Mouse (Mus musculus): ENCODE data around the gene Stambpl1.
"Not testable (repeated sequence)": the region's sequence is repeated elsewhere in the genome, so short reads cannot be mapped to it uniquely, and the experiment has no call there.

The Stambpl1 gene

DNA sequence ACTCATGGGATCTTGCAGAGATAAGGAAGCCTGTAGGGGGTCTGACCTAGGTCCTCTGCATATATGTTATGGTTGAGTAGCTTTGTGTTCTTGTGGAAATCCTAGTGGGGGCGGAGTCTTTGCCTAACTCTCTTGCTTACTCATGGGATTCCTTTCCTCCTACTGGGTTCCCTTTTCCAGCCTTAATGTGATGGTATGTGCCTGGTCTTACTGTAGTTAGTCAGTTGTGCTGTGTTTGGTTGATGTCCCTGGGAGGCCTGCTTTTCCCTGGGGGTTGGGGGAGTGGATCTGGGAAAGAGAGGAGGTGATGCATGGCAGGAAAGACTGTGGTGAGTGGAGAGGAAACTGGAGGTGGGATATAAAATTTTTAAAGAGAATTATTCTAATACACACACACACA is 6.0 kb downstream of the Stambpl1 start:
- DNase-seq (ENCODE audit: low spot score in 2 of 2), result no peak

DNA sequence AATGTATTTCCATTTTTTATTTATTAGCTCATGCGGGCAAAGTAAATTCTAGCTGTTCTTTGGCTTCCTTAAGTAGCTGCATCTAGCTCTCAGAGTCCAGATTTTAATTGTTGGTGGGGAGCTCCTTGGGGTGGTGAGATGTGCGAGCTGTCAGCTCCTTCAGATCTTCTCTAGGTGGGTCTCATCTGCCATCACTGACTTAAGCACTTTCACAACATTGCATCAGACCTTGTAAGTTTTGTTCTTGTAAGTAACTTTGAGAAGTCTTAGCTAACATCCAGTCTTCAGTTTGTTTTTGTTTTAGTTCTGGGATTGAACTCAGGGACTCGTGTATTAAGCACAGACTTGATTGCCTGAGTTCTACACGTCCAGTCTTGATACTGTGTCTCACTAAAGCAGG is 6.9 kb downstream of the Stambpl1 start:
- DNase-seq (ENCODE audit: low spot score in 2 of 2), result no peak

DNA sequence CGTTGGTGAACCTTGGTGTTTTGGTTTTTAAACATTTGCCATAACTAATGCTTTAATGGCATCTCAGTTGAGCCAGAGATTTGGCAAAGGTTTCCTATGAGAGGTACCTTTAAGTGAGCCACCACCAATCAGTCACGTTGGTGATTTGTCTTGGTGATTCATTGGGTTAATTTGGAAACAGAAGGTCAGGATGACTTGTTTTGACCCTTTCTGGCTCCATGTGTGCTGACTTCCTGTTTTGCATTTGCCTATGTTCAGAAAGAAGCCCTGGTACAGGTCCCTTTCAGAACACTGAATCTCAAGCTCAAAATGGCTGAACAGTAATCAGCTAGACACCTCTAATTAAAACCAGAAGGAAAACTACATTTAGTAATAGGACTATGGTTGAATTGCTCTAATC is 7.5 kb downstream of the Stambpl1 start:
- no peak for DNase-seq (ENCODE audit: low spot score in 2 of 2)

DNA sequence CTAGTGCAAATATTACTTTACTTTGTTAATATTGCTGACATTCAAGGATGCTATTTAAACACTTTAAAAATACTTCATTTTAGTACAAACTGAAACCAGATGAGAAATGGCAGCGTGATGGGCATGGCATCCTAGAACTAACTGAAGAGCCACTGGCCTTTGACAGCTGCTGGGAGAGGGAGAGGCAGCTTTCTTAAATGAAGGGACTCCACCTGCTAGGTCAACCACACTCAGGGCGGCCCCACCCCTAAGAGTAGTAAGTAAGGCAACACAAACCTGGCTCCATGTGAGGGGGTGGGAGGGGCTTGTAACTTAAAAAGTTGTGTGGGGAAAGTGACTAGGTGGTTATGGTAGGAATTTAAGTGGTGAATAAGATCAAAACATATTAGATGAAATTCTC is 10.6 kb downstream of the Stambpl1 start:
- DNase-seq (ENCODE audit: low spot score in 2 of 2), result no peak

DNA sequence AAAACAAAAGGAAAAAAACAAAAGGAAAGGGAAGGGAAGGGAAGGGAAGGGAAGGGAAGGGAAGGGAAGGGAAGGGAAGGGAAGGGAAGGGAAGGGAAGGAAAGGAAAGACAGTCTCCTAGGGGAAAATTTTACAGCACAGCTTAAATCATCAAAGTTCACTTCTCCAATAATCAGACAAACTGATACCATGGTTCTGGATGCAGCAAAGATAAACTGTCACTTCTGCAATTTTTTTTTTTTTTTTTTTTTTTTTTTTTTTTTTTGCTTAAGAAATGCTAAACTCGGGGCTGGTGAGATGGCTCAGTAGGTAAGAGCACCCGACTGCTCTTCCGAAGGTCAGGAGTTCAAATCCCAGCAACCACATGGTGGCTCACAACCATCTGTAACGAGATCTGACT is 14.1 kb downstream of the Stambpl1 start:
- DNase-seq (ENCODE audit: low spot score in 2 of 2), result not testable (repeated sequence)

DNA sequence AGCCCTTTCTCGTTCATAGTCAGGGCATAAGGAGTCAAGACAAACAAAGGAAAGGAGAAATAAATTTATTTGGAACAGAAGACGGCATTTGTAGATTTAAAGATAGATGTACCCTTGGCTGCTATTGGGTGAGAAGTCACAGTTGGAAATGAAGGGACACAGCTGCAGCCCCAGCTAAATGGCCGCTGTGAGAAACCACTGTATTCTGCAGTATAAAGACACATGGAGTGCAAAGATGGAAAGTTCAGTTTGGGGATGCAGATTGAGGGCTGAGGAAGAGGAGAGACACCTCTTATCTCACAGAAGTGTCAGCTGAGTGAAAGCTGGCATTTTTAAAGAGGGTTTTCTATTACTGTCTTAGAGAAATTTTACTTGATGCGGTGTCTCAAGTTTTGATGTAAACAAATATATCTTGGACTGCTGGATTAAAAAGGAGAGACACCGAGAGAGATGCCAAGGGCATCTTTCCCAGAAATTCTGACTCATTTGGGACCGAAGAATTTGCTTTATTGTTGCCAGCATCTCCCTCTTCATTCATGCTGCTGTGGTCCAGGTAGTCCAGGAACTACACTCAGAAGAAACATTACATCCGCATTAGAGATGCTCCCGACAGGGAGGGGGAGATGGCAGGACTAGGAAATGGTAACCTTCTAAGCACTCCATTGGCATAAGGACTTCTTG is 14.9 kb downstream of the Stambpl1 start:
- DNase-seq (ENCODE audit: low spot score in 2 of 2), result no peak

DNA sequence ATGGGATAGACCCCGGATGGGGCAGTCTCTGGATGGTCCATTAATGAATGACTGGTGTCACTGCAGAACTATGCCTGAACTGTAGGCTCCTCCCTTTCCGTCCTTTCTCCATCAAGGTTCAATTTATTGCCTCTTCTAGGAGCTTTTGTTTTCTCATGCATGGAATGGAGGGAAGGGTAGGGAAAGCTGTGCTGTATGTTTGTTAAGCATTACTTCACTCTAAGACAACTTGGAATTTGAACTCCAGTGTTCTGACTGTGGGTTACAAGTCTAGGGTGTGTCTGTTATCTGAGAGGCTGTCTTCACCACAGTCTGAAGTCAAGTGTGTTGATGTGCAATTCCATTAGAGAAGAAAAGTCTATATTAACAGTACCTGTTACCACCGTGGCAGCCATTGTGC is 17.0 kb downstream of the Stambpl1 start:
- DNase-seq (ENCODE audit: low spot score in 2 of 2), result no peak

DNA sequence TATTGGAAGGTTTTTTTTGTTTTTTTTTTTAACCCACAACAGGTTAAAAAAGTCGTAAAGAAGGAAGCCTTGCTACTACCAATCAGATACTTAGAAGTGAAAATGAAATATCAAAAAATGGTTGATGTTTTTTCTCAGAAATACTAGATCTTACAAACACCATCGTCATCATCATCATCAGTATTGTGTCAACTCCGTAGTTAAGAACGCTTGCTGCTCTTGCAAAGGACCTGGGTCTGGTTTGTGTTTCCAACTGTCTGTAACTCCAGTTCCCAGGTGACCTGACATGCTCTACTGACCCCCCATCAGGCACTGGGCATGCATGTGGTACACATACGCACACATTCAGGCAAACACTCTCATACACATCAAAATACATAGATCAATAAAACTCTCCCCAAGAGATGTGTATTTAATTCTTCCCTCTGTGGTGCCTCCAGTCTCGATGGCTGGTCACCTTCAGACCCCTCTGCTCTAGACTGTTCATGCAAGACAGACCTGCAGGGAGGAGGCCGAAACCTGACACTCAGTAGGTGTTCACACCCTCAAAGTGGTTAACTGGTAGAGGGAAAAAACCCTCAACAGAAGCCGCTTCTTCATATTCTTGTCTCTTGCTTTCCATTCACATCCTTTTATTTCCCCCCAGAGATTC is 18.0 kb downstream of the Stambpl1 start:
- no peak for DNase-seq (ENCODE audit: low spot score in 2 of 2)

DNA sequence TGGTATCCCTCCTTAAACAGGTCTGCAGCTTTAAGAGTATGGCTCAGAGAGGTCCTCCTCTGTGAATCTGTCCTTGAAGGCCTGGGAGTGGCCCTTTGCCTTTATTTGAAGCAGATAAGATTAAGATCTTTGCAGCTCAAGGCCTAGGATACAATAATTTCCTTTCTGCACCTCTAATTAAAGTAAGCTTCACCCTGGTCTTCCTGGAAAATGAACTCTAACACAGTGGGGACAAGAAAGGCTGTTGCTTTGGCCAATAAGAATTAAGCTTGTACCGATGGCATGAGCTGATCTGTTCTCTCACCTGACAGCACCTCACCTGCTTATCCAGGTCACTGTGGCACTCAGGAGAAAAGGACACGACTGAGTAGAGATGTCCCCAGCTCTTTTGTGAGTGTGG is 18.8 kb downstream of the Stambpl1 start:
- no peak for DNase-seq (ENCODE audit: low spot score in 2 of 2)

DNA sequence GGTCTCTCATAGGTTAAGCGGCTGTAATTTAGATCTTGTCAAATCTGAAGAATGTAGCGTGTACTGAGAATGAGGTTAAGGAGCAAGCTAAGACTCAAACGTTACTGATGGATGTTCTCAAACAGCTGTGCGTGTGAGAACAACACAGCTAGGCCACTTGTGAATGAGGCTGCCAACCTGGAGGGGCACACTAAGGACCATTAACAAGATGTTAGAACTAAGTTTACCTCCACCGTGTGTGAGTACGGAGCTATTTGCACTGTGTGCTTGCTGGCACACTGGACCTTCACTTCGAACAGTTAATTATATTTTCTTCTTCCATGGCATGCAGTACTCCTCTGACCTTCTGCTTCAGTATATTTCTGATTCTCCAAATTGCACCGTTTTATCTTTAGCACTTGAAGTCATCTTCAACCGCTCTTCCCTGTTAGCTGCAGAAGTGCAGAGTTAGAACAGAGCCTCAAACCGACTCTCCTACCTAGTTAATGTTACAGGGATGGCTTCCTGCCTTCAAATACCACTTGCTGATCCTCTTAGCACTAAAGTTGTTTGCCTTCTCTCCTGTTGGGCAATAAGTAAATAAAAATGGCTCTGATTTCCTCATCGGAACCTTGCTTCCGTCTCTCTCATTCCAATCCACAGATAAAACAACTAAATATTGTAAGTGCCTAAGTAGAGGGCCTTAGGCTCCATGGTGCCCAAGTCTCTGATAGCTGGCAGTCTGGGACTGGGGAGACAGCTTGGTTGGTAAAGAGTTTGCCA is 20.6 kb downstream of the Stambpl1 start:
- no peak for DNase-seq (ENCODE audit: low spot score in 2 of 2)

DNA sequence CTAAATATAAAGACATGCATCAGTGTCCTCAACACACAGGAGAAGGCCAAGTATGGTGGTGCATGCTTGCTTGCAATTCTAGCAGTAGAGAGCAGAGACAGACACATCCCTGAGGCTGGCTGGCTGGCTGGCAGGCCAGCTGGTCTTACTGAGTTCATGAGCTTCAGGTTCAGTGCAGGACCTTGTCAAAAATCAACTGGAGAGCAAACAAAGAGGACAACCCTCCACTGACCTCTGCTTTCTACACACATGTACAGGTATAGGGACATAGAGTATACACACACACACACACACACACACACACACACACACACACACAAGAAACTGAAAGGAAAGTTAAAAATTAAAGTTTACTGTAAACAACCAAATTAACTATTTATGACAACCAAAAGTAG is 21.2 kb downstream of the Stambpl1 start:
- DNase-seq (ENCODE audit: low spot score in 2 of 2), result no peak

DNA sequence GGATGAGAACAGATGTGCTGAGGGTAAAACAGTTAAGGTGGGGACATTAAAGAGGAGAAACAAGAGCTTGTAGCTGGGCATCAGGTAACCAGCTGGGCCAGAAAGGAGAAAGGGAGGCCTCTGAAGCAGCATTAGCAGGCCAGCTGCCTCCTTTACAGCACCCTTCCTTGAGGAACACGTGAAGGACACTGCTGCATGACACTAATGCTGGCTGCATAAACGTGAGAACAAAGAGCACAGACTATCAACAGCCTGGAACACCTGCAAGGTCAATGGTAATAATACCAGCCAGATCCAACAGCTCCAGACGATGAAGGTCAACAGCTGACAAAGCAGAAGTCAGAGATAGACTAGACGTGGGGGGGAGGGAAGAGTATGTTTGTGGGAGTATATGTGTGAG is 22.1 kb downstream of the Stambpl1 start:
- DNase-seq (ENCODE audit: low spot score in 2 of 2), result no peak

DNA sequence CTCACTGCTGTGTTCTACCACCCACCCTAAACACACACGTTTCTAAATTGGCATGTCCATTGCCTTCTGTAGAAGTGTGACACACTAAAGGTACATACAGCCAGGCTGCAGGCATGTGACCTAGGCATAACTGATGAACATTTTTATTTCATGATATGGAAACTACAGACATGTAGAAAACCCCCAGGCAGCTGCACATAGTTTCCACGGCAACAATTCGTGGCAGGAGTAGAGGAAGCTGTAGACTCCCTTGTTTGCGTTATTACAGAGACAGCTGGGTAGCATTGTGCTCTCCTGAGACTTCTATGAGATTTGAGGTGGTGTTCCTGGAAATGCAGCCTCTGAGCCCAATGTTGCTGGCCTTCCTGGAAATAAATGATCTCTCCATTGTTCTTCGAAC is 24.9 kb downstream of the Stambpl1 start:
- peak; percentile 65 to 70 for DNase-seq (ENCODE audit: low spot score in 2 of 2)

DNA sequence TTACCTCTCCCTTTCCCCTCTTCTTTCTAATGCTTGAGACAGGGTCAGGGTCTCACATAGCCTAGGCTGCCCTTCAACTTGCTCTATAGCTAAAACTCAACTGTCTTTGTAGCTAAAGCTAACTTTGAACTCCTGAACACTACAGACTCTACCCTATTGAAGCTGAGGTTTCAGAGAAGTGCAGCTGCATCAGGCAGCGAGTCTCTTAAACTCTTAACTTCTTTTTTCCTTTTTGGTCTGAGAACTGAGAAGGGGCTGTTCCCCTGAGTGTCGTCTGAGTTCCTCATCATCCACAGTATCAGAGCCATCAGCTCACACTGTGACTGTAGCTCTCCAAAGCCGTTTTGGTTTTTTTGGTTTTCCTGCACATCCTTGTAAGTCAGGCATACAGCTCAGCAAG is 25.7 kb downstream of the Stambpl1 start:
- DNase-seq (ENCODE audit: low spot score in 2 of 2), result peak; percentile 39 to 49

DNA sequence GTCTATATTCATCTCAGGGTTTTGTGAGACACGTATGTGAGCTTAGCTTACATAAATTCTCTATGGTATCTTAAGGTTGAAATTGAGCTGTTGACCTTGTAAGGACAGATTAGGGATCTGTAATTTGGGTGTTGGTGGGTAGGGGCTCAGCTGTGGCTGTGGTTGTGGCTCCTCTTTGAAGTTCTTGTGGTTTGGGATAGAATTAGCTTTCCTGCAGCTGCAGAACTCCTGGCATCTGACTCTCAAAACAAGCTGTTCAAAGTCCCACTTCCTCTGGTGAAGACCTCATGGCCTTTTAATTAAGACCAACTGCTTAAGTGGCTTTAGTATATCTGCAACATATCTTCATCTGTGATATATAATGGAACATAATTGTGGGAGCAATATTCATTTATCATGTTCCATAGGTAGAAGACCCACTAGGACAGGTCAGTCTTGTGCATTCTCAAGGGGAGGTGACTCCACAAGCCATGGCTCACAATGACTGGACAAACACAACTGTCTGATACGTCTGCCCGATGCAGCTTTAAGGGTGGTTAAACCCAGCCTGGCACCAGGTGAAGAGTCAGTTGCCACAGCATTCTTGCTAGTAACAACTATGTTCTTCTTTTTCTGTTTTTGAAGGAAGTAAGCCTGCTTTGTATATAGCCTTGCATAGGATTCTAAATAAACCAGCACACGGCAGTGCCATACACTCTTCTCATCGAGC is 27.4 kb downstream of the Stambpl1 start:
- peak; percentile 48 to 49 for DNase-seq (ENCODE audit: low spot score in 2 of 2)

DNA sequence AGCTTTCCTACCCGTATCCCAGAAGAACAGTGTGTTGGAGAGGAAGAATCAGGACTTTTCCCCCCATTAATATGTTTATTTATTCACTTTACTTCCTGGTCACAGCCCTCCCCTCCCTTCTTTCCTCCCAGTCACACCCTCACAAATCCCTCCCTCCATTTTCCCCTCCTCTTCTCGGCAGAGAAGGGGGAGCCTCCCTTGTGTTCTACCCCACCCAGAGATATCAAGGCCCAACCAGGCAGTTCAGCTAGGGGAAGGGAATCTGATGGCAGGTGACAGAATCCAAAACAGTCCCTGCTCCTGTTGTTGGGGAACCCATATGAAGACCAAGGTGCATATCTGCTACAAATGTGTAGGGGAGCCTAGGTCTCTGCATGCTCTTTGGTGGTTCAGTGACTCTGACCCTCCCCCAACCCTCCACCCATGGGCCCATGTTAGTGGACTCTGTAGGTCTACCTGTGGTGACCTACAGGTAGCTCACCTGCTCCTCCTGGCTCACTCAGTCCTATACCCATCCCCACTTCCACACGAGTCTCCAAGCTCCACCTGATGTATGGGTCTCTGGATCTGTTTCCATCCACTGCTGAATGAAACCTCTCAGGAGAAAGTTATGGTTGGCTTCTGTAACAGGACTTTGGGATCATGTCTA is 28.8 kb downstream of the Stambpl1 start:
- DNase-seq (ENCODE audit: low spot score in 2 of 2), result no peak

DNA sequence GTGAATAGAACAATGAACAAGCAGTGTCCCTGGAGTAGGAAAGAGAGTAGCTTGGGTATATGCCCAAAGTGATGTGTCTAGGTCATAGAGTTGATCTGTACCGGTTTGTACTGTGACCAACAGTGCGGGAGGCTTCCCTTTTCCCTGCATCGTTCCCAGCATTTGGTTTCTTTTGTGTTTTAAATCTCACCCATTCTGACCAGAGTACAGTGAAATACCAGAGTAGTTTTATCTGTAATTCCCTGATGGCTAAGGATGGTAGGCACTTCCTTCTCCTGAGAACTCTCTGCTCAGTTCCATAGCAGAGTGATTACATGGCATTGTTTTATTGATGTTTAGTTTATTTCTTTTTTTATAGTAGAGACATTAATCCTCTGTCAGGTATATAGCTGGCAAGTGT is 30.8 kb downstream of the Stambpl1 start:
- DNase-seq (ENCODE audit: low spot score in 2 of 2), result no peak

DNA sequence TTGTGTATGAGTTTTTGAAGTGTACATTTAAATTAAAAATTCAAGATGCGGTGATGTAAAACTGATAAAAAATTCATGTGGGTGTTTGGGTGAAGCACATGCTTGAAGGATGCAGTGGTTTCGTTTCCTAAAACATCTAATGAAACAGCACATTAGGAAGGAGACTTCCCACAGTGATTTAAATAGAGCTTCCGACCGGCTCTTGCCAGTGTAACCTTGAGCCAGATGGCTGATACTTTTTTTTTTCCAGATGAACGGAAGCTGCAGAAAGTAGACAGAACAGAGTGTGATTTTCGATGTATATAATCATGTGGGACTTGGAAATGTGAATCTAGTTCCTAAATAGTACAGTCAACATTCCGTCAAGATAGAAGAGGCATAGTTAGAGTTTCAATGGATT is 39.6 kb downstream of the Stambpl1 start:
- no peak for DNase-seq (ENCODE audit: low spot score in 2 of 2)

DNA sequence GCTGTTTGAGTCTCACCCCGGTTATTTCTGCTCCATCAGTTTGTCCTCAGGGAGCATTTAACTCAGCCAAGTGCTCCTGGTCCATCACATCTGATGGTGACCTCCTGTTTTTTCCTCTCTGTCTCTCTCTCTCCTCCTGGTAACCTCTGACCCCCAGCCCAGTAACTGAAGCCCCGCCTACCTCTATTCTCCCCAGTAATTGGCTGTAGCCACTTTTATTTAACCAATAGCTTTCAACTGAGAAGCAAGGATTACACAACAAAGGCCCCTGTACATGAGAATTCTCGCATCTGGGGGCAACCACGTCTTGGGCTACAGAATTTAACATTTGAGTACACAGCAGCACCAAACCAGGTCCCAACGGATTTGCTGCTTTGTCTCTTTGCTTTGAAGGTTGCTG is 40.3 kb downstream of the Stambpl1 start:
- no peak for DNase-seq (ENCODE audit: low spot score in 2 of 2)

DNA sequence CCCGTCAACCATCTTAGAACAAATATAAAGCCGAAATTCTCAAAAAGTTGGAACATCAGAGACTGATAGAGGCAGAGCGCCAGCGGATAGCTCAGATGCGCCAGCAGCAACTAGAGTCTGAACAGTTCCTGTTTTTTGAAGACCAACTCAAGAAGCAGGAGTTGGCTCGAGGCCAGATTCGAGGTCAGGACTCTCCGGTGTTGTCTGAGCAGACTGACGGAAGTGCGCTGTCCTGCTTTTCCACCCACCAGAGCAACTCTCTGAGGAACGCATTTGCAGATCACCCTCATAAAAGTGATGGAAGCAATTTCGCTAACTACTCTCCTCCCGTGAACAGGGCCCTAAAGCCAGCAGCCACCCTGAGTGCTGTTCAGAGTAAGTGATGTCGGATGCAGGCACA is 41.9 kb downstream of the Stambpl1 start:
- DNase-seq (ENCODE audit: low spot score in 2 of 2), result no peak

DNA sequence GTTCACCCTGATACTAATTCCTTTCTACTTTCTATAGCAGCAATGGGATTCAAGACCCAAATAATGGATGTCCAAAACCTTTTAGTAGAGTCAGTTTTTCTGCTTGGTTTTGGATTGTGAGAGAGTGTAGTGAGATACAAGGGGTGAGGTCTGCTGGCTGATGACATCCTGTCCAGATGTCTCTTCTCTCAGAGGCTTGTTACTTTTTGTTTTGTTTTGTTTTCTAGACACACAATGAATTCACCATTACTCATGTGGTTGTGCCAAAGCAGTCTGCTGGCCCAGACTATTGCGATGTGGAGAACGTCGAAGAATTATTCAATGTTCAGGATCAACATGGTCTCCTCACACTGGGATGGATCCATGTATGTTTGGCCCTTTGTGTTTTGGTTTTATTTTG is 44.0 kb downstream of the Stambpl1 start:
- no peak for DNase-seq (ENCODE audit: low spot score in 2 of 2)

DNA sequence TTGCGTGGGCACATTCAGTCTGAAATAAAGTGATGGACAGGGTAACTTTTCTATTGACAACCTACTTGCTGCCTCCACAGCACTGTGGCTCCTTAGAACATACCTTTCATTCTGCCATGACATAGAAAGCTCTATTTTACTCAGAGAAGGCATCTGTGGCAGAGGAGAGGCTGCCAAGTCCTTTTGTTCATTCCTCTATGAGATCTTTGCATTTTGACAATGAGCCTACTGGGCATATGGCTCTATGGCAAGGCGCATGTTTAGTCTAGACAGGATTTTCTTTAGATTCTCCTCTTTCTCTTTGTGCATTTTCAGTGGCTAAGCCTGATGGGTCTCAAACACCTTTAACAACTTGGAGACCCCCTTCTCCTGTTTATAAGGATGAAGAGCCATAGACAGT is 45.7 kb downstream of the Stambpl1 start:
- DNase-seq (ENCODE audit: low spot score in 2 of 2), result no peak
